Mouse (Mus musculus) leukemia stem cell, adult 10-12 weeks (primary cell): ENCODE measurements around the gene Pramel1. TPM values are rescaled to one million over a fixed set of nuclear protein-coding genes. Genes with fewer than 3 reads are reported as not detected.

ENCODE experiments used
- polyA plus RNA-seq: library from polyadenylated mRNA; stranded (reverse); fragments of >175 nt; gene quantifications from 2 replicates; pipeline ENCODE4 v1.2.3, GENCODE M21; 2012; ENCODE audit warnings: low replicate concordance

Gene Pramel1
- polyA plus RNA-seq, result not detected in 2 replicates

GRCm38 (mm10) chr4:143394181-143394580, at the start of gene Pramel1:
TSS of gene Pramel1 (plus strand) at chr4:143394428.

GRCm38 (mm10) chr4:143349484-143349906, 44.7 kb upstream of the Pramel1 start, which contains the start of gene Lrrc38:
TSS of gene Lrrc38 (plus strand) at chr4:143349757.

GRCm38 (mm10) chr4:143412219-143413092, 18.2 kb downstream of the Pramel1 start, which contains the start of gene Pramef8:
TSS of gene Pramef8 (plus strand) at chr4:143412426.

Other genes with a start within 250 kb of the Pramel1 start
- 4.0 and 8.9 TPM in 2 replicates for gene Prdm2, start 181.4 kb upstream of the Pramel1 start, polyA plus RNA-seq
- not detected in 2 replicates for gene Pdpn, start 94.9 kb upstream of the Pramel1 start, polyA plus RNA-seq
- gene Lrrc38, start 44.7 kb upstream of the Pramel1 start, polyA plus RNA-seq, result not detected in 2 replicates
- gene Pramef8, start 18.0 kb downstream of the Pramel1 start, polyA plus RNA-seq, result 0.28 and 0.82 TPM in 2 replicates
- not detected in 2 replicates for gene Oog4, start 55.9 kb downstream of the Pramel1 start, polyA plus RNA-seq
- gene Gm13043, start 116.9 kb downstream of the Pramel1 start, polyA plus RNA-seq, result not detected in 2 replicates
- gene Gm13040, start 141.5 kb downstream of the Pramel1 start, polyA plus RNA-seq, result 0.15 TPM in 1 of 2 replicates, not detected in the other
- not detected in 2 replicates for gene BC080695, start 157.3 kb downstream of the Pramel1 start, polyA plus RNA-seq
- gene Gm13057, start 157.3 kb downstream of the Pramel1 start, polyA plus RNA-seq, result not detected in 2 replicates
- gene Gm13083, start 220.6 kb downstream of the Pramel1 start, polyA plus RNA-seq, result 0.07 TPM in 1 of 2 replicates, not detected in the other